Comparison of ENCODE assay signal across 8 mouse cellular contexts in genomic region chr1:36920726-36921125, GRCm38 (mm10). TPM values are rescaled to one million over a fixed set of nuclear protein-coding genes. Genes with fewer than 3 reads are reported as not detected.
A peak's percentile ranks its signal among the peaks of the same experiment; 100 is the strongest.
DNase-seq lines count a peak whose midpoint lies in the region; ATAC-seq and TF ChIP-seq lines count a peak whose summit lies in the region.

No protein-coding gene starts in this region.

- no peak overlapping the region for H3K4me3 ChIP-seq in ES-Bruce4 (ENCODE audit: low read depth, low read length)
- H3K4me3 ChIP-seq in heart, embryonic 10.5 days, result no peak overlapping the region; the same call in 1 of the 2 replicates

- H3K36me3 ChIP-seq in ES-Bruce4 (ENCODE audit: control insufficient read depth, insufficient read depth, low read length, poor library complexity, severe bottlenecking), result peaks cover 15% of the 10 kb centered on the region; the same call in 1 of the 2 replicates
- no peaks in the 10 kb centered on the region for H3K36me3 ChIP-seq in heart, embryonic 10.5 days

- no peak overlapping the region for H3K9ac ChIP-seq in ES-Bruce4 (ENCODE audit: low read depth, poor library complexity, severe bottlenecking)

- H3K4me1 ChIP-seq in ES-Bruce4 (ENCODE audit: control insufficient read depth, insufficient read depth, low read length), result peaks cover 8% of the 10 kb centered on the region
- peaks cover 68% of the 10 kb centered on the region for H3K4me1 ChIP-seq in heart, embryonic 10.5 days

- TF ChIP-seq POLR2A in ES-Bruce4 (IDR thresholded peaks at IDR 0.05; ENCODE audit: insufficient read depth, low read length), result no peak

- ATAC-seq in frontal cortex, adult (ENCODE audit: low TSS enrichment), result peak; percentile 27; the same call in 1 of the 2 replicates

- TF ChIP-seq CTCF in ES-Bruce4 (IDR thresholded peaks at IDR 0.05; ENCODE audit: low read depth, low read length), result no peak

- peak overlapping the region; percentile 25; the same call in 1 of the 2 replicates for H3K27ac ChIP-seq in ES-Bruce4 (ENCODE audit: insufficient read depth, low read length)
- peak overlapping the region; percentile 63 for H3K27ac ChIP-seq in heart, embryonic 10.5 days

- H3K9me3 ChIP-seq in ES-Bruce4 (replicated peaks; ENCODE audit: control insufficient read depth, insufficient read depth, low read length, poor library complexity, severe bottlenecking), result no peaks in the 10 kb centered on the region
- no peaks in the 10 kb centered on the region for H3K9me3 ChIP-seq in heart, embryonic 10.5 days

- 21% methylated on average over 4 of the region's 4 CpGs for WGBS in heart, embryonic 10.5 days

- no peak for DNase-seq in frontal cortex, postnatal 10 days (ENCODE audit: low spot score in 2 of 2)
- DNase-seq in heart, embryonic 10.5 days (ENCODE audit: low spot score), result no peak
- peak; percentile 66 for DNase-seq in kidney, postnatal 14 days
- DNase-seq in urinary bladder, postnatal 14 days (ENCODE audit: low spot score), result no peak
- DNase-seq in right cerebral cortex, postnatal 14 days, result no peak
- DNase-seq in layer of hippocampus, postnatal 10 days (ENCODE audit: low spot score in 2 of 2), result no peak

- no peaks in the 10 kb centered on the region for H3K27me3 ChIP-seq in ES-Bruce4 (ENCODE audit: control insufficient read depth, insufficient read depth, low read length, poor library complexity, severe bottlenecking)
- H3K27me3 ChIP-seq in heart, embryonic 10.5 days (ENCODE audit: insufficient read depth, poor library complexity, severe bottlenecking), result no peaks in the 10 kb centered on the region

- TF ChIP-seq EP300 in ES-Bruce4 (IDR thresholded peaks at IDR 0.05; ENCODE audit: insufficient read depth, low read depth, low read length), result no peak

RNA-seq across cellular contexts. Expression of gene Tmem131, which starts 22.7 kb away (rescaled TPM):
- polyA plus RNA-seq in ES-Bruce4 (2011; ENCODE audit: insufficient read depth, insufficient read length, low read depth, missing spikeins), result 77.1 and 77.7 TPM in 2 replicates
- 9.2 and 12.1 TPM in 2 replicates for polyA plus RNA-seq in heart, embryonic 10.5 days (2016; fragmentation: Nextera tagmentation; extraction: Ambion mirVana)
- total RNA-seq in layer of hippocampus, postnatal 10 days (2021), result 10 to 100 TPM; 58.1 to 60.5 TPM
